Mouse (Mus musculus): ENCODE results near the gene Ncor2. TPM values are rescaled to one million over a fixed set of nuclear protein-coding genes. Genes with fewer than 3 reads are reported as not detected.

Gene Ncor2
- polyA plus RNA-seq, 1 experiment from 2014 or later: 19.7 TPM

DNA sequence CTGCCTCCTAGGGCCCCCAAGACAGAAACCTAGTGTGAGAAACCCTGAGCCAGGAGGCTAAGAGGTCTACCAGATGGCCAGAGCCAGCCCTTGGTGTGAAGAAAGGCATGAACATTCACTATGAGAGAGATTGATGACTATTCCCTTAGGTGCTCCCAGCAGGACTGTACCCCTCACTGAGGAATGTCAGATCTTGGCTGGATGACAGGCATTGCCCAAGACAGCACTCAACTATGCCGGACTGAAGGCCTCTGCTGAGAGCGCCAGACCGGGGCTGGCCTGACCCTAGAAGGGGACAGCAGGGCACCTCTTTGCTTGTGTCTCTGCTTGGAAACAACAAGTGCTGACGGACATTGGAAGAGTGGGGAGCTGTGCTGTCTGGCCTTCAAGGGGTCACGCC is 159.9 kb downstream of the Ncor2 start:
- Histone ChIP-seq H3K4me3 (no peak overlapping the region), H3K27me3 (ENCODE audit: insufficient read depth, poor library complexity, severe bottlenecking) (no peaks in the 10 kb centered on the region), H3K4me1 (replicated peaks) (peaks cover 16% of the 10 kb centered on the region), H3K9me3 (no peaks in the 10 kb centered on the region), H3K36me3 (peaks cover 99% of the 10 kb centered on the region), H3K27ac (no peak overlapping the region)
- DNase-seq (ENCODE audit: low spot score): no peak
- 82% methylated on average over 5 of the region's 5 CpGs for WGBS

DNA sequence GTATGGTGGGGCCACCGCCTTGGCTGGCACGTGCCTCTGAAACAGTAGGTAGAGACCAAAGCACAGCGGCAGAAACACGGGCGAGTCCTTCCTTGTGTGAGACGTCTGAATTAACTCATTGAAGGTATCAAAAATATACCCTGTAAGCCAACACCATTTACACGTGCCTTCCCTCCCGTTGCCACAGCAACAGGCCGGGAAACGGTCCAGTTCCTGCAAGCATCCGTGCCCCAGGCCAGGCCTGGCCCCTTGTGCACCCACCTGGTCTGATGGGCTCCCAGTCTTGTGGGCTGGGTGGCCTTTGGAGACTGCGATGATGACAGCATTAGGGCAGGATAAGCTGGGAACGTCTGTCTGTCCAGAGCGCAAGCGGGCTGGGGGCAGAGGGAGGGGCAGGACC is 161.7 kb downstream of the Ncor2 start:
- Histone ChIP-seq H3K27me3 (ENCODE audit: insufficient read depth, poor library complexity, severe bottlenecking) (no peaks in the 10 kb centered on the region), H3K9me3 (no peaks in the 10 kb centered on the region), H3K36me3 (peaks cover 97% of the 10 kb centered on the region), H3K4me3 (no peak overlapping the region), H3K27ac (no peak overlapping the region), H3K4me1 (replicated peaks) (peaks cover 16% of the 10 kb centered on the region)
- 83% methylated on average over 15 of the region's 15 CpGs for WGBS
- no peak for DNase-seq (ENCODE audit: low spot score)

DNA sequence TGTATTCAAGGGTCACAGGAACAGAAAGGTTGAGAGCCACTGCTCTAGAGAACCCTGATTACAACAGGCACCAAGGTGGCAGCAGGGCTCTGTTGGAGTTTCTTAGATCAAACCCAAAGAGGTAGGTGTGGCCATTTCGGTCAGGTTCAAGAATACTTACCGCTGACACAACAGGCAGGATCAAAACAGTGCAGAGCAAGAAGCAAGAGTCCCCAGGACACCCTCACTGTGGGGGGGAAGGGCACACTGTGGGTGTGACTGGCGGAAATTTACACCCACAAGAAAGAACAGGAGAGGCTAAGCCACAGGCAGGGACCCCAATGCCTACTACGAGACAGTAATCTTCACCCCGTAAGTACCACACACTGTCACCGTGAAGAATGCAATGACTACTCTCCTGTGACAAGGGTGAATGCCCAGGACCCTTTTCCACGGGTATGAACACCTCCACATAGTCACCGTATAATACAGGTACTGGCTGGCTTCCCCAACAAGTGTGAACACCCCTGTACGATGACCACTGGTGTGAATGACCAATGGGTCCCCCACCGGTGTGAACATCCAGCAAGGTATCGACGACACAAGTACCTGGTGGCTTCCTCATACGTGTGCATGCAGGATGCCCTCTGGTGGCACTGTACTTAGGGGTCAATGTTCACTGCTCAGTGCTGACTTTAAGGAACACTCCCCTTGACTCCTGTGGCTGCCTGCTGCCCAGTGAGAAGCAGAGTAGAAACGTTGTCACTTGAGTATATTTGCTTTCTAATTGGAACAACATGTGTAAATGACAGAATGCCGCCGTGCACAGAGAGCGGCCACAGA is 162.4 kb downstream of the Ncor2 start:
- Histone ChIP-seq H3K4me1 (replicated peaks) (peaks cover 16% of the 10 kb centered on the region), H3K4me3 (no peak overlapping the region), H3K27ac (no peak overlapping the region), H3K9me3 (no peaks in the 10 kb centered on the region), H3K36me3 (peaks cover 97% of the 10 kb centered on the region), H3K27me3 (ENCODE audit: insufficient read depth, poor library complexity, severe bottlenecking) (no peaks in the 10 kb centered on the region)
- DNase-seq (ENCODE audit: low spot score): no peak
- 84% methylated on average over 17 of the region's 17 CpGs for WGBS

DNA sequence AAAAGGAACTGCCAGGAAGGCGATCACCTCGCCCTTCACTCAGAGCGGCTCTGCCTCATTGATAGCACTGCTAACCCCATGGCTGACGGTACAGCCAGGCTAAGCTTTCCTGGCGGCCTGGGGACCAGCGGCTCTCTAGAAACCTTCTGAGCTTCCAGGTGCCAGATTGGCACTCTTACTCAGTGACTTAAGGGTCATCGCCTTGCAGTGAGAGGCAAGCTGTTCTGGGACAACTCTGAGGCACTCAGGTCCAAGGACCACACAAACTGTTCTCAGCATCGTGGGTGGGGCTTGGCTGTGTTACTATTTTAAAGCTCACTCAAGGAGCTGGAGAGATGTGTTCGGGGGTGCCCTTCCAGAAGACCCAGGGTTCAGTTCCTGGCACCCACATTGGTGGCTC is 163.4 kb downstream of the Ncor2 start:
- Histone ChIP-seq H3K27ac (no peak overlapping the region), H3K4me3 (no peak overlapping the region), H3K4me1 (replicated peaks) (peaks cover 20% of the 10 kb centered on the region), H3K36me3 (peaks cover 97% of the 10 kb centered on the region), H3K27me3 (ENCODE audit: insufficient read depth, poor library complexity, severe bottlenecking) (no peaks in the 10 kb centered on the region), H3K9me3 (no peaks in the 10 kb centered on the region)
- no peak for DNase-seq (ENCODE audit: low spot score)
- 87% methylated on average over 9 of the region's 9 CpGs for WGBS

DNA sequence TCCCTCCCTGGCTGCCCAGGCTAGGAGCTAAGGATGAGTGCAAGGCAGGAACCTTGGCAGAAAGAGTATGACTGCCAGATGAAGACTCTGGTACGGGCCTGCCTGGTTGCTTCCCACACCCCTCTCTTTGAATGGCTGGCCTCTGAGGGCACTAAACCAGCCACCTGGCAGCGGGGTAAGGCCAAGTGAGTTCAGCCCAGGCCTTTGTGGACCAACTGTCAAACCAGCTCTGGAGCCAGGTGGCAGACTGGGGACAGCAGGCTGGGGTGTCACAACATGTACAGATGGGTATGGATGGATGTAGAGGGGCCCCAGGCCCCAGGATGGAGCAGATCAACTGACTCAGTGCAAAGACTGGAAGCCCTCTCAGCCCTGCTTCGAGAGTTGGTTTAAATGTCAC is 164.0 kb downstream of the Ncor2 start:
- no peak for DNase-seq (ENCODE audit: low spot score)
- Histone ChIP-seq H3K4me1 (replicated peaks) (peaks cover 15% of the 10 kb centered on the region), H3K9me3 (no peaks in the 10 kb centered on the region), H3K36me3 (peaks cover 97% of the 10 kb centered on the region), H3K4me3 (no peak overlapping the region), H3K27me3 (ENCODE audit: insufficient read depth, poor library complexity, severe bottlenecking) (no peaks in the 10 kb centered on the region), H3K27ac (no peak overlapping the region)
- 86% methylated on average over 3 of the region's 3 CpGs for WGBS

DNA sequence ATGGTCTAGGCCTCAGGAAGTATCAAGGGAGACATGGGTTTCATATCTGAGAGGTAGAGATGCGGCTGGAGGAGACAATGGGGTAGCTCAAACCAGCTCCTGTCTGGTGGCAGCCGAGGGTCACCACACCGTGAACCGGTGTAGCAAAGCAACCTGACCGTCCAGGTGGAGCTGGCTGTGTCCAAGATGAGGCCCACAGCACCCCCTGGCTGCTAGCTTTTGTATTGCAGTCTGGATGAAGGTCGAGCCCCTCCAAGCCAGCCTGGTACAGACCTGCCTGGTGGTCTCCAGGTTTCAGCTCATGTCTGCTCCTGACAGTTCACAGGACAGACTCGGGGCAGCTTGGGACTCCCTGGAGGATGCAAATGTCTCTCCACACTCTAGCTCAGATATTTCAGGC is 164.5 kb downstream of the Ncor2 start:
- WGBS: 64% methylated on average over 7 of the region's 7 CpGs
- Histone ChIP-seq H3K4me3 (no peak overlapping the region), H3K36me3 (peaks cover 97% of the 10 kb centered on the region), H3K4me1 (replicated peaks) (peaks cover 12% of the 10 kb centered on the region), H3K9me3 (no peaks in the 10 kb centered on the region), H3K27ac (no peak overlapping the region), H3K27me3 (ENCODE audit: insufficient read depth, poor library complexity, severe bottlenecking) (no peaks in the 10 kb centered on the region)
- DNase-seq (ENCODE audit: low spot score): peak; percentile 72

DNA sequence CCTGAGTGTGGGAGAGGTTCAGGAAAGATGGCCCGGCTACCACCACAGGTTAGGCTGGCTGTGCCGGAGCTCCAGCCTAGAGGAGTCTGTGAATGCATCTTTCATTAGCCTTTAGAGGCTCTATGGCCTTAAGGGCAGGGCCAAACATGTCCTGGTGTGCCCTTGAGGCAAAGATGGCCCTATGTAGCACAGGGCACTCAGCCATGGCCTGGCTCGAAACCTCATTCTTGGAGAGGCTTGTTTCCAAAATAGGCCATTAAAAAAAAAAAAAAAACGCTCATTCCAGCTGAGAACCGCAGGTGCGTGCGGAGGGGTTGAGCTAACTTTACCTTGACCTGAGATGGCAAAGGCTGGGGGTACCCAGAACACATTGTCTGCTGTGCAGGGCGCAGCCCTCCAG is 167.4 kb downstream of the Ncor2 start:
- H3K27me3 ChIP-seq (ENCODE audit: insufficient read depth, poor library complexity, severe bottlenecking): no peaks in the 10 kb centered on the region
- H3K4me1 ChIP-seq (replicated peaks): peaks cover 7% of the 10 kb centered on the region; the same call in 1 of the 2 replicates
- no peak overlapping the region for H3K4me3 ChIP-seq
- H3K9me3 ChIP-seq: no peaks in the 10 kb centered on the region
- 93% methylated on average over 8 of the region's 8 CpGs for WGBS
- H3K36me3 ChIP-seq: peaks cover 81% of the 10 kb centered on the region
- no peak for DNase-seq (ENCODE audit: low spot score)
- no peak overlapping the region for H3K27ac ChIP-seq

DNA sequence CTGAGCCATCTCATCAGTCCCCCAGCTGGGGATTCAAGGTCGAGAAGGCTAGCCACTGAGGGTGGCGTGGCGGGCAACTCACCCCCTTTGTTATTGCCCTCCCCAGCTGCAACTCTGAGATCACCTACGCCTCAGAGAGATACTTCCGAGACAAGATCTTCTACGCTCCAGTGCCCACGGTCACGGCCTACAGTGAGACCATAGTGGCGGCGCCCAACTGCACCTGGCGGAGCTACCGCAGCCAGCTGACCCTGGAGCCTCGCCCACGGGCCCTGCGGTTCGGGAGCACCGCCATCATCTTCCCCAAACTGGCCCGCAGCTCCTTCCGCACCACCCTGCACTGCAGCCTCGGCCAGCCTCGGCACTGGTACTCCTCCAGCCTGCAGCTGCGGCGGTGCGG is 167.9 kb downstream of the Ncor2 start:
- DNase-seq (ENCODE audit: low spot score): no peak
- no peak overlapping the region for H3K4me3 ChIP-seq
- peak overlapping the region; percentile 29; the same call in 1 of the 2 replicates for H3K27ac ChIP-seq
- WGBS: 88% methylated on average over 24 of the region's 24 CpGs
- peaks cover 1% of the 10 kb centered on the region; the same call in 1 of the 2 replicates for H3K27me3 ChIP-seq (ENCODE audit: insufficient read depth, poor library complexity, severe bottlenecking)
- H3K4me1 ChIP-seq (replicated peaks): peaks cover 12% of the 10 kb centered on the region
- H3K36me3 ChIP-seq: peaks cover 76% of the 10 kb centered on the region
- no peaks in the 10 kb centered on the region for H3K9me3 ChIP-seq

DNA sequence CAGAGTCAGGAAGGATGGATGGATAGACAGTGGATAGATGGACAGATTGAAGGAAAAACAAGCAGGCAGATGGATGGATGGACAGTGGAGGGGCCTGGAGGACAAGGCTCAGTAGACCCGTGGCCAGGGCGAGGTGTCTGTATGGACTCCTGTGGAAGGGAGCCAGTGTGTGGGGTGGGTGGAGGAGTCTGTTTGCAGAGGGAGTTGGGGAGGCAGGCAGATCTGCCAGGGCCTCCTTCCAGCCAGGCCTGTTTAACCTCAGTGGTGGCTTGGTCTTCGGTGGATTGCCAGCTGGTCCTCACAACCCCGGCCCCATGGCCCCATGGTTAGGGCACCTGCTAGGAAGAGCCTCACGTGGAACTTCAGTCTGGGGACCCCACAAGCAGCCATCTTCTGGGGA is 172.1 kb downstream of the Ncor2 start:
- no peak overlapping the region for H3K27ac ChIP-seq
- H3K4me1 ChIP-seq (replicated peaks): peaks cover 43% of the 10 kb centered on the region
- peaks cover 35% of the 10 kb centered on the region for H3K36me3 ChIP-seq
- H3K27me3 ChIP-seq (ENCODE audit: insufficient read depth, poor library complexity, severe bottlenecking): peaks cover 44% of the 10 kb centered on the region
- H3K4me3 ChIP-seq: no peak overlapping the region
- WGBS: 82% methylated on average over 5 of the region's 5 CpGs
- no peaks in the 10 kb centered on the region for H3K9me3 ChIP-seq
- DNase-seq (ENCODE audit: low spot score): no peak

DNA sequence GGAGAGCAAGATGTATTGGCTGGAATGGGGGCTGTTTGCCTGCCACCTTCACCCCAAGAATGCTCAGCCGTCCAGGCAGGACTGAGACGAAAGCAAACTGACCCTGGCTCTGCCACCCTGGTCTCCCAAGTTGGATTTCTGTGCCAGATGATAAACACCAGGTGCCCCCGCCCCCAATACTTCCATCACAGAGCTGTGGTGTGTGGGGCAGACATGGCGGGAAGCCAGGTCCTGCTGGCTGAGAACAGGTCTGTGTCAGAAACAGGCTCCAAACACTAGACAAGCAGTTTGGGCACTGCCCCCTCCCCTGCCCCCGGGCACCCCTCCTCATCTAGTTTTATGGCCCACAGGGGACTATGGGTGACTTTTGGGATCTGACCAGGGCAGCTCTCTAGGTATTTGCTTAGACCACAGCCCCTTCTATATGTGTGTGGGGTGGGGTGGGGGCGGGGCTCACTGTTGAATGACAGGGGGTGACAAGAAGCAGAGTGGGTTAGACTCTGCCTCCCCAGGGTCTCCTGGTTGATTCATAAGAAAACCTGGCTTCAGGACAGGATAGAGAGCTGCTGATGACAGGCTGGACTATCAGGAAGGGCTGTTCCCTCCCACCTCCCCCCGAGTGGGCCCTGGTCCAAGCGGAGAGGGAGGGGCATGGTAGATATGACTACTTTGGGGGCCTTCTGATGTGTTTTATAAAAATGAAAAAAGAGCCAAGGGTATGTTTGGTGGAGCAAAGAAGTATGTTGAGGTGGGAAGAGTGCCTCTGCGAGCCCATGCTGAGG is 173.0 kb downstream of the Ncor2 start:
- H3K27ac ChIP-seq: no peak overlapping the region
- 73% methylated on average over 9 of the region's 9 CpGs for WGBS
- peaks cover 45% of the 10 kb centered on the region for H3K27me3 ChIP-seq (ENCODE audit: insufficient read depth, poor library complexity, severe bottlenecking)
- peaks cover 43% of the 10 kb centered on the region for H3K4me1 ChIP-seq (replicated peaks)
- no peak overlapping the region for H3K4me3 ChIP-seq
- DNase-seq (ENCODE audit: low spot score): no peak
- peaks cover 27% of the 10 kb centered on the region for H3K36me3 ChIP-seq
- H3K9me3 ChIP-seq: peaks cover 5% of the 10 kb centered on the region; the same call in 1 of the 2 replicates

DNA sequence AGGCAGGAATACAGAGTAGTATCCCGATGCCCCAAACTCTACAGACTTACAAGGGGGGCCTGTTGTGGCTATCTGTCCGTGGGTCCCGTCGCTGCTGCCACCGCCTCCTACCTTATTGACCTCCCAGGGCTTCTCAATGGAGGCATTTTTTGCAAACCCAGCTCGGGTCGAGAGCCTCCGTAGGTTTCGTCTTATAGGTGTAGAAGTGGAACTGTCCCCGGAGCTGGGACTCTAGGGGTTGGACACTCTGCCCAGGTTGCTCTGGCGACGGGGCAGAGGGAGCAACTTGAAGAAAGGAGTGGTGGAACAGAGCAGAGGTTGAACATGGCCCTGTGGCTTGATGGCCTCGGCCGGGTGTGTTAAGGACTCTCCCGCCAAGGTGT is 175.2 kb downstream of the Ncor2 start:
- Histone ChIP-seq H3K9me3 (peaks cover 5% of the 10 kb centered on the region; the same call in 1 of the 2 replicates), H3K4me1 (replicated peaks) (peaks cover 63% of the 10 kb centered on the region), H3K27me3 (ENCODE audit: insufficient read depth, poor library complexity, severe bottlenecking) (peaks cover 45% of the 10 kb centered on the region), H3K4me3 (peak overlapping the region; percentile 56), H3K36me3 (peaks cover 6% of the 10 kb centered on the region; the same call in 1 of the 2 replicates), H3K27ac (peak overlapping the region; percentile 75; the same call in 1 of the 2 replicates)
- DNase-seq (ENCODE audit: low spot score): no peak
- WGBS: 14% methylated on average over 15 of the region's 15 CpGs

DNA sequence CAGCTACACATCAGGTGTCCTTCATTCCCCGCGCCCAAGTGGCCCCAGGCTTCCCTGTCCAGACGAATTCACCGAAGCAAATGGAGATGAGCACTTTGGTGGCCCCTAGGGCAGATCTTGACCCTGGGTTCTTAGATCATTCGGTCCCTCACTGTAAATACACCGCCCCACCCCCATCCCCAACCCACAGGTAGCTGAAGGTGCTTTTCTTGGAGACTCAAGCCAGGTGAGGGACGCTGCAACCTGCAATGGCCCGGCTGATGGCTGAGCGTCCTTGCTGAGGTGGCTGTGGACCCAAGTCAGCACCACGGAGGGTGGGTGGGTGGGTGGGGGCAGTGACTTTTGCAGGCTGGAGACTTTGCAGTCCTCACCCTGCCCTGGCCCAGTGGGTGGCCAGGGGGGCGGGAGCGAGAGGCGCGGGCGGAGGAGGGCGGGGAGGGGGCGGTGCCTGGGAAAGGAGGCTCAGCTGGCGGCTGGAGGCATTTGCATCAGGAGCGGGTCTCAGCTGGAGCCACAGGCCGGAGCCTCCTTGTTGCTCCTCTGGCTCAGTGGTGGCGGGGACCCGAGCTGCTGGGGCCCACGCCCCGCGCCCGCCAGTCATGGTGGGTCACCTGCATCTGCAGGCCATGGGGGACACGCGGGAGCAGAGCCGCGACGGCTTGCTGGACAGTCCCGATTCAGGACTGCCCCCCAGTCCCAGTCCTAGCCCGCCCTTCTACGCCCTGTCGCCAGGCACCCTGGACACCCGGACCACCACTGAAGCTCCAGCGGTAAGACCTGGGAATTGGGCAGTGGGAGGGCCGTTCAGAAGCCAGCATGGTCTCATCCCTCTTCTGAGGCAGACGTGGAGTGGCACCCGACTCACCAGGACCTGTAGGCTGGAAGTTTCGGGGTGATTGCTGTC is 175.8 kb downstream of the Ncor2 start, which contains the start of gene Rflna:
TSS of gene Rflna (plus strand) at position 253 of the 904 bp plus-strand sequence.
- peak within 1 kb of the TSS; percentile 56 for H3K4me3 ChIP-seq
- under 1% methylated on average over 41 of the region's 41 CpGs for WGBS
- H3K36me3 ChIP-seq: no peaks in the 10 kb centered on the region
- peaks cover 5% of the 10 kb centered on the region; the same call in 1 of the 2 replicates for H3K9me3 ChIP-seq
- H3K27ac ChIP-seq: peak within 1 kb of the TSS; percentile 75
- H3K4me1 ChIP-seq (replicated peaks): peaks cover 64% of the 10 kb centered on the region
- H3K27me3 ChIP-seq (ENCODE audit: insufficient read depth, poor library complexity, severe bottlenecking): peaks cover 45% of the 10 kb centered on the region
- DNase-seq (ENCODE audit: low spot score): peak; percentile 78
